Mouse (Mus musculus): ENCODE results near the gene C1qtnf9. TPM values are rescaled to one million over a fixed set of nuclear protein-coding genes. Genes with fewer than 3 reads are reported as not detected.

Gene C1qtnf9
- total and polyA plus RNA-seq, 3 experiments: not detected

DNA sequence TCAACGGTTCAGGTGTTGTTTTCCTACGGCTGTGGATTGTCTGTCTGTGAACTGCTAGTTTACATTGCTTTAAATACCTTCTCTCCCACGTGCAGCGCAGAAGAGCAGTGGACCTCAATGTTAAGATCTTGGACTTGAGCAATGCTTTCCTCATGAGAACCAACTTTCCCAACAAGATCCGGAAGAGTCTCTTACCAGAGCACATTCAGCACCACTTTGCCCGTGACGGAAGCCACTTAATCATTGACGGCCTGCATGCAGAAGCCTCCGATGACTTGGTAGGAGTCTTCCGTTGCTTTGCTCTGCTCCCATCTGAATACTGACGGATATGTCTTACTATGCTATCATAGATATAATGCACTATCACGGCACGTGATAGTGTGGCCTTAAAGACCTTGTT is 34.1 kb downstream of the C1qtnf9 start:
- Histone ChIP-seq H3K27ac (ENCODE audit: control insufficient read depth, low read depth, low read length) (no peak overlapping the region), H3K4me1 (ENCODE audit: control insufficient read depth in 1 of 2, insufficient read depth in 2 of 2, low read length in 2 of 2) (no peaks in the 10 kb centered on the region), H3K27me3 (ENCODE audit: control insufficient read depth in 1 of 2, insufficient read depth in 2 of 2, low read length in 2 of 2) (no peaks in the 10 kb centered on the region), H3K9ac (ENCODE audit: control insufficient read depth, low read depth, low read length, poor library complexity, severe bottlenecking) (no peak overlapping the region), H3K9me3 (replicated peaks; ENCODE audit: insufficient read depth, low read length) (no peaks in the 10 kb centered on the region), H3K79me2 (ENCODE audit: control insufficient read depth, insufficient read depth, low read length, poor library complexity) (no peaks in the 10 kb centered on the region), H3K36me3 (ENCODE audit: control insufficient read depth in 1 of 2, insufficient read depth in 2 of 2, low read length in 2 of 2) (peaks cover 0 to 3% of the 10 kb centered on the region in 2 experiments; a peak in 1 of 4 replicates), H3K4me3 (ENCODE audit: control insufficient read depth in 1 of 2, insufficient read depth in 1 of 2, low read depth in 2 of 2, low read length in 2 of 2) (no peak overlapping the region)
- no peak for DNase-seq (ENCODE audit: low read depth, low spot score)
- TF ChIP-seq E2F4 (IDR thresholded peaks at IDR 0.05; ENCODE audit: borderline replicate concordance, low read depth, low read length) (no peak), MEF2A (IDR thresholded peaks at IDR 0.05; ENCODE audit: extremely low read depth, insufficient replicate concordance, low read depth, low read length, poor library complexity, severe bottlenecking) (no peak), SIN3A (IDR thresholded peaks at IDR 0.05; ENCODE audit: low read length) (no peak), HCFC1 (IDR thresholded peaks at IDR 0.05; ENCODE audit: low read depth, low read length) (no peak), TCF12 (IDR thresholded peaks at IDR 0.05; ENCODE audit: low read depth, low read length) (no peak)

DNA sequence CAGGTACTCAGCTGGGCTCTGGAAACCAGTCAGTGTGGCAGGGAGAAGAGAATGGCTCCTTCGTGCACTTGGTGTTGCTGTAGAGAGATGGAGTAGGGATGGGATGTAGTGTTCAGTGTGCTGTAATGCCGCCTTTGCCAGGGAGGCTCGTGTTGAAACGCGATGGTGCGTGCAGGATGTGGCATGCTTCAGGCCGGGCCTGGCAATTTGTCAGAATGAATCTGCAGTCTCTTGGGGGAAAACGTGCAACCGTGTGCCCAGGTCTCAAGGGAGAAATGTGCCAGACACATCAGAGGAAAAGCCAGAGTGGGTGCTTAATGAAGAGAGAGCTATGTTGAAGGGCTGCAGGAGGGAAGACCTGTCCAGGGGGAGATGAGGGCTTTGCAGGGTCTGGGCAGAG is 37.0 kb downstream of the C1qtnf9 start:
- TF ChIP-seq POLR2A (IDR thresholded peaks at IDR 0.05; ENCODE audit: control insufficient read depth in 1 of 2, insufficient read depth in 1 of 2, low read depth in 1 of 2, low read length in 2 of 2, poor library complexity in 1 of 2) (no peak), EP300 (IDR thresholded peaks at IDR 0.05; ENCODE audit: low read depth in 1 of 2, low read length in 2 of 2) (no peak), MAX (IDR thresholded peaks at IDR 0.05; ENCODE audit: low read length) (no peak), NRF1 (IDR thresholded peaks at IDR 0.05; ENCODE audit: insufficient read depth, low read depth, low read length, poor library complexity, severe bottlenecking) (no peak), GABPA (IDR thresholded peaks at IDR 0.05; ENCODE audit: low read depth, low read length) (no peak), E2F4 (IDR thresholded peaks at IDR 0.05; ENCODE audit: borderline replicate concordance, low read depth, low read length) (no peak), CHD1 (IDR thresholded peaks at IDR 0.05; ENCODE audit: low read depth, low read length) (no peak), RAD21 (IDR thresholded peaks at IDR 0.05; ENCODE audit: low read depth, low read length) (no peak), SMC3 (IDR thresholded peaks at IDR 0.05; ENCODE audit: low read depth, low read length) (no peak), TAL1 (IDR thresholded peaks at IDR 0.05; ENCODE audit: low read length) (no peak), MEF2A (IDR thresholded peaks at IDR 0.05; ENCODE audit: extremely low read depth, insufficient replicate concordance, low read depth, low read length, poor library complexity, severe bottlenecking) (no peak), NELFE (IDR thresholded peaks at IDR 0.05; ENCODE audit: low read depth, low read length) (no peak), MAFK (IDR thresholded peaks at IDR 0.05; ENCODE audit: borderline replicate concordance, low read depth, low read length) (no peak), HCFC1 (IDR thresholded peaks at IDR 0.05; ENCODE audit: low read depth, low read length) (no peak), TCF12 (IDR thresholded peaks at IDR 0.05; ENCODE audit: low read depth, low read length) (no peak), ZMIZ1 (IDR thresholded peaks at IDR 0.05; ENCODE audit: low read depth, low read length) (no peak), BHLHE40 (IDR thresholded peaks at IDR 0.05; ENCODE audit: borderline replicate concordance, low read depth, low read length) (no peak)
- H3K9me3 ChIP-seq (replicated peaks; ENCODE audit: insufficient read depth, low read length): no peaks in the 10 kb centered on the region
- no peaks in the 10 kb centered on the region for H3K27me3 ChIP-seq (ENCODE audit: control insufficient read depth in 1 of 2, insufficient read depth in 2 of 2, low read length in 2 of 2)
- no peaks in the 10 kb centered on the region for H3K79me2 ChIP-seq (ENCODE audit: control insufficient read depth, insufficient read depth, low read length, poor library complexity)
- H3K36me3 ChIP-seq (ENCODE audit: control insufficient read depth in 1 of 2, insufficient read depth in 2 of 2, low read length in 2 of 2): no peaks in the 10 kb centered on the region
- H3K4me1 ChIP-seq (ENCODE audit: control insufficient read depth in 1 of 2, insufficient read depth in 2 of 2, low read length in 2 of 2): no peaks in the 10 kb centered on the region
- no peak overlapping the region for H3K27ac ChIP-seq (ENCODE audit: control insufficient read depth, low read depth, low read length)
- H3K4me3 ChIP-seq (ENCODE audit: control insufficient read depth in 1 of 2, insufficient read depth in 1 of 2, low read depth in 2 of 2, low read length in 2 of 2): no peak overlapping the region
- H3K9ac ChIP-seq (ENCODE audit: control insufficient read depth, low read depth, low read length, poor library complexity, severe bottlenecking): no peak overlapping the region
- DNase-seq (ENCODE audit: low read depth, low spot score): no peak

Measured in MEL (cell line).